Mouse (Mus musculus): ENCODE data around the gene Mrpl44. TPM values are rescaled to one million over a fixed set of nuclear protein-coding genes. Genes with fewer than 3 reads are reported as not detected.

Mrpl44 gene
- polyA plus RNA-seq, 2 experiments, result 24.6 to 38.1 TPM

- 57% methylated on average over 1 of the region's 1 CpGs for WGBS
- ATAC-seq (ENCODE audit: low FRiP score, low read depth), result no peak
These were observed 7.6 kb upstream of the Mrpl44 start for GRCm38 (mm10) chr1:79768231-79768630.

DNA sequence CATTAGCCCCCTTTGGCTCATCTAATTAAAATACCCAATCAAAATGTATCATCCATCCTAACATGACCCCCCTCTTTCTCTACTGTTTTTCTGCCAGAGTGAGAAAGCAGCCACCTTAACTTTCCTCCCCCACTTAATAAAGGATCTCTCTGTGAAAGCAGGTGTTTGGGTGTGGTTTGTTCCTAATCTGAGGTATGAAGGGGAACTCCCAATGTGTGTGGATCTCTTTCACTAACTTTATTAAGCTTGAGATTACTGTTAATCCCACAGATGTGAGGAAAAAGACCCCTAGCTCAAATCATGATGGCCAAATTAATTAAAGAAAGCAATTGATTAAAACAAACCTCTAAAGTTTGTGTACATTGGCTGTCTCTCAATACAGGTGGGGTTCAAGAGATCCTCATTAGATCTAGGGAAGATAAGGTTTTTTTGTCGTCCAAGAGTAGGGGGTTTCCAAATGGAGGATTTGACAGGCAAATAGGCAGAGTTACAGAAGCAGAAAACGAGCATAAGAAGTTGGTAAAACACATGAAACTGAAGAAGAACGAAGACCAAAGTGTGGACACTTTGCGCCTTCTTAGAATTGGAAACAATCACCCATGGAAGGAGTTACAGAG lies 1.5 kb upstream of the Mrpl44 start:
- DNase-seq (ENCODE audit: low spot score) (no peak), ATAC-seq (ENCODE audit: low FRiP score, low read depth) (no peak)
- no peak overlapping the region for H3K4me2 ChIP-seq (replicated peaks; ENCODE audit: low read depth, low read length, severe bottlenecking)
- H3K4me1 ChIP-seq (ENCODE audit: control insufficient read depth, insufficient read depth, low read length), result no peaks in the 10 kb centered on the region
- H3K27me3 ChIP-seq (ENCODE audit: control insufficient read depth, insufficient read depth, low read length), result no peaks in the 10 kb centered on the region
- no peak for TF ChIP-seq POLR2A (IDR thresholded peaks at IDR 0.05; ENCODE audit: borderline replicate concordance, extremely low read depth, insufficient read depth, insufficient read length)
- no peaks in the 10 kb centered on the region for H3K9me3 ChIP-seq (ENCODE audit: control insufficient read depth, low read length)
- H3K4me3 ChIP-seq (replicated peaks; ENCODE audit: low read length), result no peak overlapping the region
- H3K36me3 ChIP-seq (ENCODE audit: control insufficient read depth, insufficient read depth, low read length), result peaks cover 14% of the 10 kb centered on the region
- no peak overlapping the region for H3K9ac ChIP-seq (ENCODE audit: low read depth, low read length, severe bottlenecking)
- H3K27ac ChIP-seq (replicated peaks; ENCODE audit: low read depth, low read length), result no peak overlapping the region
- WGBS, result 77% methylated on average over 4 of the region's 4 CpGs

More at GRCm38 (mm10) chr1:79768231-79768630, 7.6 kb upstream of the Mrpl44 start:
- H3K9me3 ChIP-seq (ENCODE audit: control insufficient read depth, low read length), result no peaks in the 10 kb centered on the region
- DNase-seq (ENCODE audit: low spot score), result no peak
- no peaks in the 10 kb centered on the region for H3K27me3 ChIP-seq (ENCODE audit: control insufficient read depth, insufficient read depth, low read length)
- no peak for TF ChIP-seq POLR2A (IDR thresholded peaks at IDR 0.05; ENCODE audit: borderline replicate concordance, extremely low read depth, insufficient read depth, insufficient read length)
- H3K4me1 ChIP-seq (ENCODE audit: control insufficient read depth, insufficient read depth, low read length), result no peaks in the 10 kb centered on the region
- no peak overlapping the region for H3K27ac ChIP-seq (replicated peaks; ENCODE audit: low read depth, low read length)
- H3K36me3 ChIP-seq (ENCODE audit: control insufficient read depth, insufficient read depth, low read length), result no peaks in the 10 kb centered on the region
- H3K4me2 ChIP-seq (replicated peaks; ENCODE audit: low read depth, low read length, severe bottlenecking), result no peak overlapping the region
- no peak overlapping the region for H3K9ac ChIP-seq (ENCODE audit: low read depth, low read length, severe bottlenecking)
- no peak overlapping the region for H3K4me3 ChIP-seq (replicated peaks; ENCODE audit: low read length)

- H3K4me2 ChIP-seq (replicated peaks; ENCODE audit: low read depth, low read length, severe bottlenecking), result no peak overlapping the region
- no peaks in the 10 kb centered on the region for H3K4me1 ChIP-seq (ENCODE audit: control insufficient read depth, insufficient read depth, low read length)
- DNase-seq (ENCODE audit: low spot score) (no peak), ATAC-seq (ENCODE audit: low FRiP score, low read depth) (no peak)
- no peak overlapping the region for H3K27ac ChIP-seq (replicated peaks; ENCODE audit: low read depth, low read length)
- 93% methylated on average over 11 of the region's 11 CpGs for WGBS
- no peaks in the 10 kb centered on the region for H3K27me3 ChIP-seq (ENCODE audit: control insufficient read depth, insufficient read depth, low read length)
- no peak for TF ChIP-seq POLR2A (IDR thresholded peaks at IDR 0.05; ENCODE audit: borderline replicate concordance, extremely low read depth, insufficient read depth, insufficient read length)
- peaks cover 45% of the 10 kb centered on the region for H3K36me3 ChIP-seq (ENCODE audit: control insufficient read depth, insufficient read depth, low read length)
- H3K9ac ChIP-seq (ENCODE audit: low read depth, low read length, severe bottlenecking), result no peak overlapping the region
- no peaks in the 10 kb centered on the region for H3K9me3 ChIP-seq (ENCODE audit: control insufficient read depth, low read length)
- H3K4me3 ChIP-seq (replicated peaks; ENCODE audit: low read length), result no peak overlapping the region
These were observed 2.2 kb downstream of the Mrpl44 start for GRCm38 (mm10) chr1:79778011-79778410.

GRCm38 (mm10) chr1:79782433-79782832 lies 6.6 kb downstream of the Mrpl44 start:
- Histone ChIP-seq H3K4me3 (replicated peaks; ENCODE audit: low read length) (no peak overlapping the region), H3K4me2 (replicated peaks; ENCODE audit: low read depth, low read length, severe bottlenecking) (no peak overlapping the region), H3K36me3 (ENCODE audit: control insufficient read depth, insufficient read depth, low read length) (peaks cover 45% of the 10 kb centered on the region), H3K27me3 (ENCODE audit: control insufficient read depth, insufficient read depth, low read length) (no peaks in the 10 kb centered on the region), H3K27ac (replicated peaks; ENCODE audit: low read depth, low read length) (no peak overlapping the region), H3K9me3 (ENCODE audit: control insufficient read depth, low read length) (no peaks in the 10 kb centered on the region), H3K4me1 (ENCODE audit: control insufficient read depth, insufficient read depth, low read length) (no peaks in the 10 kb centered on the region), H3K9ac (ENCODE audit: low read depth, low read length, severe bottlenecking) (no peak overlapping the region)
- no peak for ATAC-seq (ENCODE audit: low FRiP score, low read depth)
- DNase-seq (ENCODE audit: low spot score), result no peak
- no peak for TF ChIP-seq POLR2A (IDR thresholded peaks at IDR 0.05; ENCODE audit: borderline replicate concordance, extremely low read depth, insufficient read depth, insufficient read length)
- 84% methylated on average over 3 of the region's 3 CpGs for WGBS

DNA sequence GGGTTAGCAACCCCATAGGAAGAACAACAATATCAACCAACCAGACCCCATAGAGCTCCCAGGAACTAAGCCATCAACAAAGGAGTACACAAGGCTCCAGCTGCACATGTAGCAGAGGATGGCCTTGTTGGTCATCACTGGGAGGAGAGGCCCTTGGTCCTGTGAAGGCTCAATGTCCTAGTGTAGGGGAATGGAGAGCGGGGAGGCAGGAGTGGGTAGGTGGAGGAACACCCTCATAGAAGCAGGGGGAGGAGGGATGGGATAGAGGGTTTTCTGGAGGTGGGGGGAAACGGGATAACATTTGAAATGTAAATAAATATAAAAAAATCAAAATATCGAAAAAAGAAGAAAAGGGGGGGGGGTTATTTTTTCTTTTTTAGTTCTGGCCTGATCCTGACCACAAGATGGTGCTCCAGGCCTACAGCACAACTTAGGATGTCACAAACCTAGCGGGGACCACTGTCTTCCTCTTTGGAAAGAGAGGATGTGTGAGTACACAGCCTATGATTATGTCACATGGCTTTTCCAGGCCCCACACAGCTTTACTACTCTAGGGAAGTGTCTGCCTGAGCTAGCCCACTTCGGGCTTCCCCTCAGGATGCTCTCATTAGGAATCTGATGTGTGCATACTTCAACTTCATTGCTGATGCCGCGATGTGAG lies 10.6 kb downstream of the Mrpl44 start:
- H3K9ac ChIP-seq (ENCODE audit: low read depth, low read length, severe bottlenecking), result no peak overlapping the region
- no peaks in the 10 kb centered on the region for H3K9me3 ChIP-seq (ENCODE audit: control insufficient read depth, low read length)
- 67% methylated on average over 7 of the region's 7 CpGs for WGBS
- H3K4me1 ChIP-seq (ENCODE audit: control insufficient read depth, insufficient read depth, low read length), result no peaks in the 10 kb centered on the region
- no peak overlapping the region for H3K4me3 ChIP-seq (replicated peaks; ENCODE audit: low read length)
- ATAC-seq (ENCODE audit: low FRiP score, low read depth), result no peak
- DNase-seq (ENCODE audit: low spot score), result peak; percentile 44
- H3K27ac ChIP-seq (replicated peaks; ENCODE audit: low read depth, low read length), result no peak overlapping the region
- H3K36me3 ChIP-seq (ENCODE audit: control insufficient read depth, insufficient read depth, low read length), result peaks cover 12% of the 10 kb centered on the region
- TF ChIP-seq POLR2A (IDR thresholded peaks at IDR 0.05; ENCODE audit: borderline replicate concordance, extremely low read depth, insufficient read depth, insufficient read length), result no peak
- H3K27me3 ChIP-seq (ENCODE audit: control insufficient read depth, insufficient read depth, low read length), result no peaks in the 10 kb centered on the region
- H3K4me2 ChIP-seq (replicated peaks; ENCODE audit: low read depth, low read length, severe bottlenecking), result no peak overlapping the region

Measured in limb, embryonic 14.5 days (tissue).